Mouse (Mus musculus) forebrain, embryonic 11.5 days (tissue): ENCODE data around the gene Chdh. TPM values are rescaled to one million over a fixed set of nuclear protein-coding genes. Genes with fewer than 3 reads are reported as not detected.

ENCODE experiments used
- microRNA-seq: library from miRNA; unstranded; fragments of <30 nt; microRNA quantifications from one replicate; pipeline ENCODE4, GENCODE M21; 2016; ENCODE audit not compliant: insufficient number of aligned reads
- polyA plus RNA-seq: library from polyadenylated mRNA; unstranded; fragments of >200 nt; fragmentation: Nextera tagmentation; extraction: Ambion mirVana; gene quantifications from 2 replicates; pipeline ENCODE4 v1.2.1, GENCODE M21; 2014

Chdh gene
- polyA plus RNA-seq, 1 experiment from 2014 or later = not detected

Small RNA genes lying within 50 kb of the gene (microRNA-seq; reads per million reads assigned to microRNA genes)
- gene Mir6947 = not detected

Other genes with a start within 250 kb of the Chdh start
- gene Selenok, start 40.7 kb upstream of the Chdh start, polyA plus RNA-seq = 230 and 249 TPM in 2 replicates
- gene Actr8, start 30.7 kb upstream of the Chdh start, polyA plus RNA-seq = 81.2 and 82.6 TPM in 2 replicates
- gene Il17rb, start 127 bp upstream of the Chdh start, polyA plus RNA-seq = 0.80 and 1.5 TPM in 2 replicates